Mouse (Mus musculus) adrenal gland, adult 2 months (tissue): ENCODE measurements at regions not wholly inside any gene's neighbourhood (a gene's known extent, or its start where the extent isn't known, plus 50 kb on each side); places are given as distances from the start of the nearest gene placed in this dataset.

ENCODE experiments used
- DNase-seq: peaks from one replicate; pipeline ENCODE4 v3.0.0; 2021

DNA sequence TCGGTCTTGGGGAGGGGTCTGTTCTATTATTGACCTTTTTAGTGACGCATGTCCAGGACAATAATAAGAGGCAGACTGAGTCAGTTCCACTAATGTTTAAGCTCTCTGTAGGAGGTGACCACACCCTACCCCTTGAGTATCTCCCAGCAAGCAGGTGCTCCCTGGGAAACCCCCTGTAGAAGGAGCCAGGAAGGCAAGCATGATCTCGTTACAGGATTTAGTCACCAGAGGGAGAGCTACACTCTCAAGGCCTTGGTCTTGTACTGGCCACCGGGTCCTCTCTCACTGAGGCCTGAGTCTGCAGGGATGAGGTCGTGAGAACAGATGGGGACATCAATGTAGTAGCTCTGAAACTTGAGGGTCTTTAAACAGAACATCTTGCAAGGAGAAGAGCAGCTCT lies 55.3 kb upstream of the Ccnd2 start:
- no peak for DNase-seq

DNA sequence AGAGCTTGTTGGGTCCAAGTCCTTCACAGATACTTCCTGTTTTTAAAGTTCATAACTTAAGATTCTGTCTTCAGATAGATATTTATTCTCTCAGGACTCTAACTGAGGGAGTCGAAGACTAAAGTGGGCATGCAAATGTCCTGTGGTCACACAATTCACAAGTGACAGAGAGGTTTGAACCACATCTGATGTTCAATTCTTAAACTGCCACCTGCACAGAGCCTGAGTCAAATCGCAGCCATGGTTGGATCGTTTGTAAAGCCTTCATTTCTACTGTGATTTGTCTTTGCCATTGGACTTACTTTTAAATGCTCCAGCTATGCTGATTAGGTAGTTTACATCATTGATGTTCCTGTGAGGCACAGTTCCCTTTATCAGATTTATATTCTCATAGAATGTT lies 61.4 kb upstream of the Ccnd2 start:
- no peak for DNase-seq

DNA sequence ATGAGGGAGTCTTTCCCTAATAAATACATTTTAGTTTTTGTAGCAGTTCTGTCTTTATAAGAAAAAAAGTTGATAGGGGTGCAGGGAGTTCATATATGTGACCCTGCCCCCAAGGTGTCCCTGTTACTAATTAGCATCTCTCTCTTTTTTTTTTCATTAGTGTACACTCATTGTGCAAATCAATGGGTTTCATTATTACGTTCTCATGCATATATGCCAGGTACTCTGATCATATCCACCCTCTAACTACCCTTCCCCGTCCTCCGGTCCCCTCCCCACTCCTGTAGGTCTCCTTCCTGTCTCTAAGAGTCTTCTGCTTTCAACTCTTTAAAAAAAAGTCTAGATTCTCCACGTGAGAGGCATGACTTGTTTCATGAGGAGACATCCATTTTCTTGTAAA lies 63.9 kb upstream of the Ccnd2 start:
- DNase-seq = no peak

DNA sequence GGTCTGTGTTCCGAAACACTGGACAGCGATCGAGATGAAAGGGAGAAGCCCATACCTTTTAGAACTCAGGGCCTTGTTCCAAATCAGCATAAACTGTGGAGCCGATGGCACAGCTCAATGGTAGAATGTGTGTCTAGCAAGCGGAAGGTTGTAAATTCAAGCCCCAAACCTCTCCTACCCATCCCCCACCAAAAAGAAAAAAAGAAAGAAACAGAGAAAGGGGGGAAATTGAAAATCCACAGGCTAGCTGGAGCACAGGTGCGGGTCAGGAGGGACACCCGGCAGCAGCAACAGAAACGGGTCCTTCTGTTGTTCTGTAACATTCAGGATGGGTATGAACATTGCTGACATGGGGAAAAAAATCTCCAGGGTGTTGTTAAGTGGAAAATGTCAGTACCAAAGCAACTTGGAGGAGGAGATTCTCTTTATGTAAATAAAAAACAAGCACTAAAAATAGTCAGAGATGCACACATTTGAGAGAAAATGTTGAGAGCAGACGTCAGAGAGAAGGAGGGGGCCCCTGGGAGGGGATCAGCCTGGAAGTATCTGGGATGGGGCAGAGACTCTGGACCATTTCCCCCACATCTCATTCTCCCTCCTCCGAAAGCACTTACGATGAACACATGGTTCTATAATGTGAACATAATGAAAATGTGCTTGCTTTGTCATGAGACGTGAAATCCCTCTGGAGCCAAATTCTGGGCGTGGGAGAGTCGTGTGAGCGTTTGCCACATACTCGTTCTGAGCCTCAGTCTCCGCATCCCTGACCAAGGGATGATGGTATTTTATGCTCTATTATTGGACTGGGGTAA lies 66.8 kb upstream of the Ccnd2 start:
- DNase-seq = no peak

DNA sequence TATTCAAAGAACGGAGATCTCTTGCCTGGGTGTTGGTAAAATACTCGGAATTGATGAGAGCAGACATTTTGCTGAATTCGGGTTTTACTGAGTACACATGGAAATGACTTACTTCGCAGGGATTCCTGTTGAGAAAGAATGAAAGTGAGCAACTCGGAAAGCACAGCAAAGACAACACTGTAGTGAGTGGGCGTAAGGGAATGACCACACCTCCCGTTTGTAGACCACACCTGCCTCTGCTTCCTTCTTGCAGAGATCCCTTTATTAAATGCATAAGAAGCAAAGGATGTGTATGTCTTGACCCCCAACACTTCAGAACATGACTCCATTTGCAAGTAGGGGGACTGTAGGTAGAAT lies 67.4 kb upstream of the Ccnd2 start:
- no peak for DNase-seq

DNA sequence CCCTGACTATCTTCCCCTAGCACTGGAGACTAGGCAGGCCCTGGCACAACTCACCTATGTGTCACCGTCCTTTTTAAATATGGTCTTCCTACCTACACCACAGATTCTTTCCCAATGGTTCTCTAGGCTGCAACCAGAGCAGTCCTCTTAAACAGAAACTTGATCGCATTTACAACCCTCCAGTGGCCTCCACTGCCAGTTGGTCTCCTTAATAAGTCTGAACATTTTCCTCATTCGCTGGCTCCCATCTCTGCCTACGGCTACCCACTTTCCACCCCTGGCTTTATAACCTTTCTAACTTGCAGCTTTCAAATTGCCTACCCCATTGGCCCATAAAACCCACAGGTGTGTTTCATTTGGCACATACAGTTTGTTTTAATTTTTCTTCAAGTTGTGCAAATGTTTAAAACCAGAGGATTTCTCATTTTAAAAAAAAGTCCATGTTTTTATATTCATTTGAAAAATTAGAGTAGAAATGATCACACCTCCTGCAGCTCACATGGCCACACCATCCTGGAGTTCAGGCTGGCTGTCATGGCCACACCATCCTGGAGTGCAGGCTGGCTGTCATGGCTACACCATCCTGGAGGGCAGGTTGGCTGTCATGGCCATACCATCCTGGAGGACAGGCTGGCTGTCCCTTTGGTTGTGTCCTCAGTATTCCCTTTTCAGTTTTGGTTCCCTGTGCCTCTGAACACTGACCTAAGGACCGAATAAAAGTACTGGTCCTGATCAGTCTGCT lies 74.4 kb upstream of the Ccnd2 start:
- no peak for DNase-seq

DNA sequence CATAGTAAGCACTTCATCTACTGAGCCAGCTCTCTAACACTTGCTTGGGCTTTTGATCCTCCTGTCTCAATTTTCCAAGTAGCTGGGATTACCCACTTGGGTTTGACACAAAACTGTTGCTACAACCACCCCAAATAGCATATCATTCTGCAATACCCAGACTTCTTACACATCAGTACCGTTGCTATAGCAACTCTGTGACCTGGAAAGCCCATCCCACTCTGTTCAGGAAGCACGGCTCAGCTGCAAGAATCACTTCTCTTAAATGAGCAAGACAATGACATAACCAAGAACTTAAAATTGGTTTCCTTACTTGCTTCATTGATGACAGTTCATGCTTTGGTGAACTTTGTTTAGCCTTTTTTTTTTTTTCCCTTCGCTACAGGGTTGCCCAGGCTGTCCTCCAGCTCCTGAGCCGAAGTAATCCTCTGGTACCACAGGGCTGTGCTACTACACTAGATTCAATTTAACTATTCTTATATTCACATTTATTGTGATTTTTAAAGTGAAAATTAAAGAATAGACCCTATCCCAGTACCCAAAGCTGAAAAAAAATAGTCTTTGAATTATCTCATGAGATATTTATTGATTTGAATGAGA lies 84.6 kb upstream of the Ccnd2 start:
- no peak for DNase-seq

DNA sequence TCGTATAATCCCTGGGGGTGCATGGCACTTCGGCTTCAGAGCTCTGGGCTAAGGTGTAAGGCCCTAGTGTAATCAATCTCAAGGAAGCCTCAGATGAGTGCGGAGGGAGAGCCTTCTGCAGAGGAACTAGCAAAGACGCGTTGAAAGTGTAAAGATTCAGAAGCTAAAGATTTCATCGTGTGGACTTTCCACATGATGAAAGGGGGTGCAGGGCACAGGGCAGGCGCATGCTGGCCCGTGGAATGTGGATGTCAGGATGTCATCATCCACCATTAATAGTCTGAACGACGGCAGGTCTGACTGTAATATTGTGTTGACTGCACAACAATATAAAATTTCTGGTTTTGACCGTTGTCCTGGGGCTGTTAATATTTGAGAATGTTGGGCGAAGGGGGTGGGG lies 85.2 kb upstream of the Ccnd2 start:
- no peak for DNase-seq

DNA sequence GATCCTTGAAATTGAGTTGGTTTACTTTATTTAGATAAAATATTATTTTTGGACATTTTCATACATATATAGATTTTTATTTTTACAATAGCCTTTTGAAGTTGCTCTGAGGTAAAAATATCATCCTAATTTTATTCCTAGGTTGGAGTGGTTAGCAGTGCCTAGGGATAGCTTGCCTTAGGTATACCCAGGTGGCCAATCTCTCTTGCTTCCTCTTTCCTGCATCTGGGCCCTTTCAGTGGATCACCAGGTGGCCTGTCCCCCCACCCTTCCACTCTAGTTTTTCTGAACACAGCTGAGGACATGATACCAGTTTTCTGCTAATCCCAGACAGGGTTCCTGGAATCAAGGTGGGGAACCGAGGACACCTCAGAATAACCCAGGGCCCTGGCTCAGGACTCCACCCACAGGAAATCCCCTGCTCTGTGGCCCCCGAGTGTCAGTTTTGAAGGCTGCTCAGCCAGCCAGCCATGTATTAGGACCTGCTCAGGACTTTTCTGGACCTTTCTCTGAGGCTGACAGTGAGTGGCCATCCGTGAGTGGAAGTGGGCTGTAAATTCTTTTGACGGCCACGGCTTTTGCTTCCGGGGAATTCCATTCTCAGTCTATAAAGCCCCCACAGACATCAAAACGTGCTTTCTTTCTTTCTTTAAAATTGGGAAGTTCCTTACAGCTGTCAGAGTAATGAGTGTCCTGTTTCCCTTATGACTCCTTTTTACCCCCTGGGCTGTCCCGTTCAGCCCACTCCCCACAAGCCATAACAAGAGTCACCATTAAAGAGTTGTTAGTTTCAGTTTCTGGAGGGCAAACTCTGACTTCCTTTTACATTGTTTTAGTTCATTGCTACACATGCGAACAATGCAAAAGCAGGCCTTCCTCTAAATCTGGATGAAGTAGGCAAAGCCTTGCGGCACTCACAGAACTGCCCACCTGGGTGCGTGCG lies 87.8 kb upstream of the Ccnd2 start:
- no peak for DNase-seq

DNA sequence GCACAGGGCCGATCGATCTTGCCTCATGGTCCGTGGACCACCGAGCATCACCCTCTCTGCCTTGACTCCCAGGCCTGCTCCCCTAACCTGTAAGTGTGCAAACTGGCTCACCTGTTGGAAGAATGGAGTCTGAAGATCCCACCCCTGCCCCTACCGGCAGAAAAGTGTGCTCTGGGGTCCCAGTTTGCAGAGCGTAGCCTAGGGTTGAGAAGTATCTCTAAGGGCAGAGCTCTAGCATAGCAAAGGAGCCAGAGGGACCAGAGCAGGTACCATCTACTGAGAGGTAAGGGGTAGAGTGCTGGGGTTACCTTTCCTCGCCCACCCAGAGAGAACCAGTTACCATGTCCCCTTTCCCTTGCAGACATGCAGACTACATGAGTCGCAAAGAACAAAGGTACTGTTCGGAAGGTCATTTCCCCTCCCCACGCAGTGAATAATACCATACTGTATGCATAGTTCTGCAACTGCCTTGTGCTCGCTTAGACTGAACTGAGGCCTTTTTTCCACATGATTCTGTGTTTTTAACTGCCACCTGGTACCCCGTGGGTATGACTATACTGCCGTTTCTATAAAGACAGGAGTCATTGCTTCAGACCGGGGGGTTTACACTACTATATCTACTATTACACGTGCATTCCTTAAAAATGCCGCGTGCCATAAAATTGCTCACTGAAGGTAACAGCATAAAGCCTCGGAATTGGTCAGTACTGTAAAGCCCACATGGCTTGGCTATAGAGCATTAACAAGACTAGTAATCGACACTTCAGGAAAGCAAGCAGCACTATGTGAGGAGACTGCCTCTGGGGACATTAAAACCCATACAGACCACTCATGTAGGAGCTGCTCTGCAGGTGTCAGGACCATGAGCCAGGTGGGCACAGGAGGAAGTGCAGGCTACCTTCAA lies 88.7 kb upstream of the Ccnd2 start:
- DNase-seq = no peak

DNA sequence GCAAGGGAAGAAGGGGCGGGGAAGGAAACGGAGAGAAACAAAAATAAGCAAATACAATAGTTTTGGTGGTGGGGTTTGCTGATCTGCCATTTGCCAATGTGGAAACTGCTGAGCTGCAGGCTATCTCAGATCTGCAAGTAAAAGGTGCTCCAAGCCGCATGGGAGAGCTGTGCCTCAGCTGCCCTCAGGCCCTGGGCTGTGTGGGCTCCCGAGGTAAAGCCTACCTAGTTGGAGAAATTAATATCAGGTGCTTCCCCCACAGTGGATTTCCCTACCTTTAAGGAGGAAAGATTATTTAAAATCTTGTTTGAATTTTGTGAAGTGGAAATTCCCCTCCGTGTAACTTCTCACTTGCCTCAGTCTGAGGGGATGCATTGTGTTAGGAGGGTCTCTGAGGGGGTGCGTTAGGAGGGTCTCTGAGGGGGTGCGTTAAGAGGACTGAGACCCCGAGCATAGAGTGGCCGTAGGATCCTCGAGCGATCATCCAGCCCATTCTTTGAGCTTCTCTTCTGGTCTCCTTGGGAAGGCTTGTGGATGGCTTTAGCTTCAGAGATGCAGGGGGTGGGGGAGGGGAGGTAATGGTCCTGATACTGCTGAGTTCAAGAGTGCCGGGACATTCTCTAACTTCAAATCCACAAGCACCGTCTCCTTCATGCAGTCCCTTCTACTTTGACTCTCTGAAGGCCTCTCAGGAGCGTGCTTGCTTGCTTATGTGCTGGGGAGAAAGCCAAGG lies 89.9 kb upstream of the Ccnd2 start:
- DNase-seq = no peak

DNA sequence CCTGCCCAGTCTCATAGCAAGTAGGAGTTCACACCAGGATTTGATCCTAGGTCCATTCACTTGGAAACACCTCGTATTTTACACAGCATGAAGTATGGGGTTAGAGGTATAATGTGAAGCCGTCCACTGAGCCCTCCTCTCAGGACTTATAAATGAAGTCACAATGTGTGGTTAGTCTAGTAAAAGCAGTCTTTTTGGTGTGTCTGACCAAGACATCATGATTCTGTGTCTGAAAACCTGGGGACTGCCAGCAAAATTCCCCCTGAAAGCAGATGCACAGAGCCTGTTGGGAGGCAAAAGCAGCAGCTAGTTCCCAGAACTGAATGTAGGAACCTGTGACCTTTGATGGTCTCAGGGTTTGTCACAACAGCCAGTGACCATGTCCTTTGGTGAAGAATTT lies 91.0 kb upstream of the Ccnd2 start:
- DNase-seq = no peak

DNA sequence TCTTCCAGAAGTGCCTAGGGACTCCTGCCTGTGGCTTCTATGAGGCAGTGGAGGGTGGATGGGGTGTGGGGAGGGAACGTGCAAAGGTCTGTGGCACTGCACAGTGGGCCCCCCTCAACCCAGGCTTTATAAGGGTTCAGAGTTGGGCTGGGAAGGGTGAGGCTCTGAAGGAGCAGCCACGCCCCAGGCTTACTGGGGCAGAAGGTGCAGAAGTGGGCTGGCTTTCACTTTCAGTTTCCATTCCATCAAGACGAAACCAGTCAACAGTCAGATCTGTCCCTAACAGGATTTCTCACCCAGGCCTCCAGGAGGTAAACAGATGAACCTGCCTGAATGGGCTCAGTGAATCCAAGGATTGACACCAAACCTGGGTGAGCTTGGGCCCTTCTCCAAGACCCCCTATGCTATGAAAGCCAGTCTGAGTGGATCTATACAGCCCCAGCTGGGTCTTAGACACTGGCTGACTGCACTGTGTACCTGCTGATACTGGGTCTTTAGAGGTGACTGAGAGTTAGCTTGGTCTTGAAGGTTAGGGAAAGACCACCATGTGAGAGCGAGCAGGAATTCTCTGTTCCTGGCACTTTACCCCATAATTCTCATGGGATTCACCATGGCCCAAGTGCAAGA lies 93.9 kb upstream of the Ccnd2 start:
- no peak for DNase-seq

DNA sequence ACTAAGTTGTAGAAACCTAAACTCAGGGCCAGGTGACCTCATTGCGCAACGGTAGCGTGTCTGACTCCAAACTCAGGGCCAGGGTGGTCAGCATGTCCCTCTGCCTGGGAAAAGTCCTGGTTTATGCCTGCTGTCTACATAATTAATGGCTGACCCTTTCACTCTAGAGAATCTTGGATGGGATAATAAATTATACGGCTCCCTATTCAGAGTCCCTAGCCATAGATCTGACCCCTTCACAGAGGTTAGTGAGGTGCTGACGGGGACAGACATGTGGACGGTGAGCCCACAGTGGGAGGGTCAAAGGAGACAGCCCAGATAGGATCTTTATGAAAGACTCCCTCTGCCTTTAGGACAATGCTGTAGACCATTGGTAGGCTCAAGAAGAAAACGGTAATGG lies 94.7 kb upstream of the Ccnd2 start:
- DNase-seq = no peak

DNA sequence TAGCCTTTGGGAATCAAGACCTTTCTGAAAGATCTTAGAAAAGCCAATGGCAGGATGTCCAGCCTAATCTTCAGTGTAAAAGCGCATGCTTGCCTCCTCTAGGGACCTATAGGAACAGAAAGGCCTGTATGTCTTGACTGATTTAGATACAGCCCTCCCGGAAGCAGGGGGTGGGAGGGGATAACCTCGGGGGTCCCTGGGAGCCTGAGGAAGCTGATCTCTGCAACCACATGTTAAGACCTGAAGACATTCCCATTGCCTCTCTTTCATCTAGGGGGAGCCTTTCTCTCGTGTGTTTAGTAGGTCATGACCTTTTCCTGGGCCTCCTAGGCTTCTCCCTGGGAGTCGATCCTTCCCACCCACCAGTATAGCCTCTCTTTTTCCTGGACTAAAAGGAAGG lies 95.3 kb upstream of the Ccnd2 start:
- DNase-seq = no peak

DNA sequence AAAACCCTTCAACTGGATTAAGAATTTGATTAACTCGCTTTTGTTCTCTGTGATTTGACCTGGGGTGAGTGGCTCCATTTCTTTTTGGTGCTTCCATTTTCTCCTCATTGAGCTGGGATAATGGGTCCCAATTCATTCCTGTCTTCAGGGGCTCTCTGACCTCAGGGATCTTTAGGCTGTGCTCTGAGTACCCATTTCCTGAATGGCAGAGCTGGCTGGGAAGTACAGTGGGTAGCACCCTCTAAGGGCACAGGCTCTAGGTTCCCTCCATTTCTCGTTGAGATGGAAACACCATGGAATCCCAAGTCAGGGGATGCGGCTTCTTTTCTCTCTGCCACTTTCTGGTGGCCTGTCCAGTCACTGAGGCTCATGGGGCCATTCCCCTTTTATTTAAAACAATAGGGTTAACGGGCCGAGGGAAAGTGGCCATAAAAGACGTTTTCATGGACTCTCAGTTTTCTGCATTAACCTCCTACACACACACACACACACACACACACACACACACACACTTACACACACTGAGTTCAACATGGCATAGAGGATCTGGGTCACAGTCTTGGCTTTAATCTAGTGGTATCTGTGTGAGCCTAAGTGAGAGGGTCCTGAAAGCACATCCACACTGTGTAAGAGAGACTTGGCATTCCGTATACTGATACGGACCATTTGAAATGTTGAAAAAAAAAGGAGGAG lies 98.3 kb upstream of the Ccnd2 start:
- DNase-seq = no peak

DNA sequence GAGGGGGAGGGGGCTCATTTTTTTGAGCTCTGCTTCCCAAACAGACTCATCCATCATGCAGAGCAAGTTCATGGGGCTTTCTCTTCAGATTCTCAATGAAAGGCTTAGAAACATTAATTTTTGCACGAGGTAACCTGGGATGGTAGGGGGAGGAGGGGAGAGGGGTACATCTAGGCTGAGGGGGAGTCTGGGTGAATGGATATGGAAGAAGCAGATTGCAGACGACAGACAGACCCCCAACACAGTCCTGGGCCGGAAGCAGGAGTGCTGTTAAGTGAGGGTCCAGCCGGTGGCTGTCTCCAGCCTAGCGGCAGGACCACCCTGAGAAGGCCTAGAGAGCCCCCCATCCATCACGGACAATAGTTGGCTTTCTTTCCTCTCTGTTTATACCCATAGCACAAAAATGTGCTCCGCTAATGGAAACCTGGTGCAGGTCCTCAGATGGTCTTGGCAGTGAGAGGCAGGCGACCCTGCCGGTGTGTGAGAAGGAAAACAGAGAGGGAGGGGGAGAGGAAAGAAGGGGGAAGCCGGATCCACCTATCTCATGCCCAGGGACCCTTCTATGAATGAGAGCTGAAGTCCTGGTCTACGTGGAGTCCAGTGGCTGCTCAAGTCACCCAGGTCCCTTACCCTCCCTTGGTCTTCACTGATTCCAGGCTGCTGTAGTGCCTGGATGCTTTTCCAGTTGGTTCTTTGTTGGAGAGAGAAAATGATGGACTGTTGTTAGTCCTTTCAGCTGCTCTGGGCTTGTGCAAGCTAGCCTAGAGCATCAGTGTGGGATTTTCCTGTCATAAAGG lies 99.1 kb upstream of the Ccnd2 start:
- DNase-seq = no peak

DNA sequence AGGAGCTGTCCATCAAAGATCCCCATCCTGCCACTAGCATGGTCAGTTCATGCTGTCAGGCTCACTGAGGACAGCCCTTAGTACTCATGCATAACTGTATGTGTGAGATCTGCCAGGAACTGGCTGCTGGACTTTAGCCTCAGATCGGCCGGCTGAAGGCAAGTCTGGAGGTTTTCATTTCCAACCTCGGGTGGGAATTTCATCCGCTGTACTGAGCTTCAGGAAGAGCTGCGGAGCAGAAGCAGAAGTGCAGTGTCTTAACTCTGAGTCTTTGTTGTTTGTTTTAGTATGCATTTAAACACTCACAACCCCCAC lies 99.6 kb upstream of the Ccnd2 start:
- no peak for DNase-seq
